Mouse (Mus musculus): ENCODE results near the gene Shisa7. TPM values are rescaled to one million over a fixed set of nuclear protein-coding genes. Genes with fewer than 3 reads are reported as not detected.
"Not testable (repeated sequence)": the region's sequence is repeated elsewhere in the genome, so short reads cannot be mapped to it uniquely, and the experiment has no call there.

Shisa7 gene
- polyA plus RNA-seq, 1 experiment from 2014 or later, result 4.0 TPM

DNA sequence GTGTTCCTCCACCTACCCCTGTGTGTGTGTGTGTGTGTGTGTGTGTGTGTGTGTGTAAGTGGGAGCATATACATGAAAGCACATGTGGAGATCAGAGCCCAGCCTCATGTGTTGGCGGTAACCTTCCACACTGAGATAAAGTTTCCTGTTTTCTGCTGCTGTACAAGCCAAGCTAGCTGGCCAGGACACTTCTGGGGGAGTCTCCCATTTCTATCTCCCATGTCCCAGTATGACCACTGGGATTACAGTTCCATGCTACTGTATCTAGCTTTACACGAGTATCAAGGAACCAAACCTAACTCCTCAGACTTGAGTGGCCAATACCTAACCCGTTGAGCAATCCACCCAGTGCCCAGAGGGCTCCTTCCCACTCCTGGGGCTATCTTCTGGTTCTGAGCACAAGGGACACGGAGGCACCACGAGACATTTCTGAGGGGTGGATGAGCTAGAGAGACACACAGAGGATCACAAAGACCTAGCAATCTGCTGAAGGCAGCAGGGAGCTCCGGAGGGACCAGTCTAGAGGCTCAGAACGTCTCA lies 19.1 kb upstream of the Shisa7 start:
- H3K27ac ChIP-seq, result no peak overlapping the region
- no peak overlapping the region for H3K4me3 ChIP-seq (replicated peaks)
- H3K4me2 ChIP-seq, result no peak overlapping the region
- WGBS, result 79% methylated on average over 7 of the region's 7 CpGs
- no peaks in the 10 kb centered on the region for H3K27me3 ChIP-seq
- H3K9me3 ChIP-seq, result no peaks in the 10 kb centered on the region
- no peaks in the 10 kb centered on the region for H3K36me3 ChIP-seq (replicated peaks)
- ATAC-seq (ENCODE audit: low FRiP score), result no peak
- H3K9ac ChIP-seq, result no peak overlapping the region
- H3K4me1 ChIP-seq, result peaks cover 10% of the 10 kb centered on the region

DNA sequence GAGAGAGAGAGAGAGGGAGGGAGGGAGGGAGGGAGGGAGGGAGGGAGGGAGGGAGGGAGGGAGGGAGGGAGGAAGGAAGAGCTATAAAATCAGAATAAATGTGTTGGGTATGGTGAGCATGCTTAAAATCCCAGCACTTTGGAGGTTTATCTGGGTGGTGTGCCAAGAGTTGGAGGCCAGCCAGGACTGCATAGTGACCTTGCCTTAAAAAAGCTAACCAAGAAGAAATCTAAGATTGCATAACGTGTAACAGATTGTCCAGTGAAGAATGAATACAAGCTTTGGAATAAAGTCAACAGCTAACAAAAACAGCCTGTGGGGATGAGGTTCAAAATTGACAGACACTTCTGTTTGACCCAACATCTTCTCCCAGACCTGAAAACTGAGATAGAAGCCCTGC lies 18.5 kb upstream of the Shisa7 start:
- WGBS, result 58% methylated on average over 1 of the region's 1 CpGs
- Histone ChIP-seq H3K9ac (no peak overlapping the region), H3K27ac (no peak overlapping the region), H3K36me3 (replicated peaks) (no peaks in the 10 kb centered on the region), H3K27me3 (no peaks in the 10 kb centered on the region), H3K4me3 (replicated peaks) (no peak overlapping the region), H3K4me1 (peaks cover 10% of the 10 kb centered on the region), H3K4me2 (no peak overlapping the region), H3K9me3 (no peaks in the 10 kb centered on the region)
- no peak for ATAC-seq (ENCODE audit: low FRiP score)

DNA sequence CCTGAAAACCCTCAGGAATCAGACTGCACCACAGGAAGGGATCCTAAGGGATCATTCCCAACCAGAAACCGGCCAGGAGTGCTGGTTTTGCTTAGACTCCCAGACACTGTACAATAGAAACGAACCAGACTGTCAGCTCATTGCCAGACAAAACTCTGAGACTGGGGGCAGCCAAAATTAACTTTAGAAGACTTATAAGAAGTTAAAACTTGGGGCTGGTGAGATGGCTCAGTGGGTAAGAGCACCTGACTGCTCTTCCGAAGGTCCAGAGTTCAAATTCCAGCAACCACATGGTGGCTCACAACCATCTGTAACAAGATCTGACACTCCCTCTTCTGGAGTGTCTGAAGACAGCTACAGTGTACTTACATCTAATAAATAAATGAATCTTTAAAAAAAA lies 16.4 kb upstream of the Shisa7 start:
- H3K4me1 ChIP-seq; ATAC-seq (ENCODE audit: low FRiP score); H3K36me3 ChIP-seq (replicated peaks); H3K9ac ChIP-seq; H3K4me2 ChIP-seq; H3K27ac ChIP-seq; H3K4me3 ChIP-seq (replicated peaks); H3K9me3 ChIP-seq; H3K27me3 ChIP-seq: not testable (repeated sequence)
- WGBS, result 74% methylated on average over 3 of the region's 3 CpGs

GRCm38 (mm10) chr7:4859418-4859978 lies 15.0 kb upstream of the Shisa7 start:
- WGBS, result 87% methylated on average over 12 of the region's 12 CpGs
- no peak overlapping the region for H3K27ac ChIP-seq

DNA sequence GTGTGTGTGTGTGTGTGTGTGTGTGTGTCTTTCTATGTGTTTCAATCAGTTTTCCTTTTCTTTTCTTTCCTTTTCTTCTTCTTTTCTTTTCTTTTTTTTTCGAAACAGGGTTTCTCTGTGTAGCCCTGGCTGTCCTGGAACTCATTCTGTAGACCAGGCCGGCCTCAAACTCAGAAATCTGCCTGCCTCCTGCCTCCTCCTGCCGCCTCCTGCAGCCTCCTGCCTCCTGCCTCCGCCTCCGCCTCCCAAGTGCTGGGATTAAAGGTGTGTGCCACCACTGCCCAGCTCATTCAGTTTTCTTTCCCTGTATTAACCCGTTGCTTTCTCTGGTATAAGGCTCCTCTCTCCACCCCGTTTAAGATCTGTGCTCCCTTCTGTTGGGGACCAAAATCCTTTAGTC lies 12.8 kb upstream of the Shisa7 start:
- H3K36me3 ChIP-seq (replicated peaks), result no peaks in the 10 kb centered on the region
- no peak overlapping the region for H3K4me3 ChIP-seq (replicated peaks)
- WGBS, result 56% methylated on average over 7 of the region's 7 CpGs
- H3K27ac ChIP-seq, result no peak overlapping the region
- no peaks in the 10 kb centered on the region for H3K4me1 ChIP-seq
- 0 out of 2 replicates have a peak, but pooled peaks cover 3% of the 10 kb centered on the region for H3K27me3 ChIP-seq
- no peak overlapping the region for H3K4me2 ChIP-seq
- no peaks in the 10 kb centered on the region for H3K9me3 ChIP-seq
- ATAC-seq (ENCODE audit: low FRiP score), result no peak
- no peak overlapping the region for H3K9ac ChIP-seq

More at GRCm38 (mm10) chr7:4859418-4859978, 15.0 kb upstream of the Shisa7 start:
- Histone ChIP-seq H3K27me3 (no peaks in the 10 kb centered on the region), H3K36me3 (replicated peaks) (no peaks in the 10 kb centered on the region), H3K4me2 (no peak overlapping the region), H3K9me3 (no peaks in the 10 kb centered on the region), H3K4me3 (replicated peaks) (no peak overlapping the region), H3K4me1 (no peaks in the 10 kb centered on the region), H3K9ac (no peak overlapping the region)
- no peak for ATAC-seq (ENCODE audit: low FRiP score)

GRCm38 (mm10) chr7:4856508-4856907 lies 12.0 kb upstream of the Shisa7 start:
- Histone ChIP-seq H3K4me1 (no peaks in the 10 kb centered on the region), H3K36me3 (replicated peaks) (no peaks in the 10 kb centered on the region), H3K9me3 (no peaks in the 10 kb centered on the region), H3K4me3 (replicated peaks) (no peak overlapping the region), H3K9ac (no peak overlapping the region), H3K27ac (no peak overlapping the region), H3K4me2 (no peak overlapping the region), H3K27me3 (0 out of 2 replicates have a peak, but pooled peaks cover 6% of the 10 kb centered on the region)
- 82% methylated on average over 9 of the region's 9 CpGs for WGBS
- ATAC-seq (ENCODE audit: low FRiP score), result no peak

GRCm38 (mm10) chr7:4853613-4854012 lies 9.1 kb upstream of the Shisa7 start:
- ATAC-seq (ENCODE audit: low FRiP score), result no peak
- Histone ChIP-seq H3K9ac (no peak overlapping the region), H3K27ac (no peak overlapping the region), H3K9me3 (no peaks in the 10 kb centered on the region), H3K4me2 (no peak overlapping the region), H3K36me3 (replicated peaks) (no peaks in the 10 kb centered on the region), H3K4me1 (no peaks in the 10 kb centered on the region), H3K27me3 (0 out of 2 replicates have a peak, but pooled peaks cover 9% of the 10 kb centered on the region), H3K4me3 (replicated peaks) (no peak overlapping the region)
- 88% methylated on average over 3 of the region's 3 CpGs for WGBS

- ATAC-seq (ENCODE audit: low FRiP score), result no peak
- no peak overlapping the region for H3K4me2 ChIP-seq
- no peak overlapping the region for H3K4me3 ChIP-seq (replicated peaks)
- WGBS, result 68% methylated on average over 8 of the region's 8 CpGs
- no peaks in the 10 kb centered on the region for H3K36me3 ChIP-seq (replicated peaks)
- peaks cover 14% of the 10 kb centered on the region; the same call in 1 of the 2 replicates for H3K27me3 ChIP-seq
- H3K9ac ChIP-seq, result no peak overlapping the region
- no peaks in the 10 kb centered on the region for H3K4me1 ChIP-seq
- no peaks in the 10 kb centered on the region for H3K9me3 ChIP-seq
- no peak overlapping the region for H3K27ac ChIP-seq
Measured at GRCm38 (mm10) chr7:4851315-4851688, 6.8 kb upstream of the Shisa7 start.

- H3K4me1 ChIP-seq, result no peaks in the 10 kb centered on the region
- H3K36me3 ChIP-seq (replicated peaks), result no peaks in the 10 kb centered on the region
- H3K4me3 ChIP-seq (replicated peaks), result no peak overlapping the region
- WGBS, result 82% methylated on average over 11 of the region's 11 CpGs
- ATAC-seq (ENCODE audit: low FRiP score), result no peak
- no peak overlapping the region for H3K9ac ChIP-seq
- no peak overlapping the region for H3K4me2 ChIP-seq
- no peak overlapping the region for H3K27ac ChIP-seq
- H3K27me3 ChIP-seq, result peaks cover 14% of the 10 kb centered on the region; the same call in 1 of the 2 replicates
- no peaks in the 10 kb centered on the region for H3K9me3 ChIP-seq
Measured at GRCm38 (mm10) chr7:4850621-4851314, 6.3 kb upstream of the Shisa7 start.

GRCm38 (mm10) chr7:4849372-4849771 lies 4.9 kb upstream of the Shisa7 start:
- no peak overlapping the region for H3K9ac ChIP-seq
- H3K4me2 ChIP-seq, result no peak overlapping the region
- peaks cover 22% of the 10 kb centered on the region for H3K27me3 ChIP-seq
- peaks cover 3% of the 10 kb centered on the region for H3K4me1 ChIP-seq
- H3K9me3 ChIP-seq, result no peaks in the 10 kb centered on the region
- no peak overlapping the region for H3K27ac ChIP-seq
- 68% methylated on average over 9 of the region's 9 CpGs for WGBS
- H3K36me3 ChIP-seq (replicated peaks), result no peaks in the 10 kb centered on the region
- H3K4me3 ChIP-seq (replicated peaks), result no peak overlapping the region
- ATAC-seq (ENCODE audit: low FRiP score), result no peak

DNA sequence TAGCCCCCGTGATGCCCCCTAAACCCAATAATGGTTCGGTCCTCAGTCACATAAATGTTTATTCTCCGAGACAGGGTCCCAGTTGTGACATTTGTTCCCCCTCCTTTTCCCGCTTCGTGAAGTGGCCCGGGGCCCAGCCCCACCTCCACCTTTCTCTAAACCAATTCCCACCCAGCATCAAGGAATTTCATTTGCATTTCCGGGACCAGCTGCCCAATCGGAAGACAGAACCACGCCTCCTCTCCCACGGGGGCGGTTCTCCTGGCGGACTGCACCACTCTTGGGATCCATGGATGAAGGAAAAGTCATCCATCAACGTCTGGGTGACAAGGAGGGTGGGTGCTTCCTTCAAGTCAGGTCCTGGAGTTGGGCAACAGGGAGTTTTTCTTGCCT lies 417 bp upstream of the Shisa7 start:
- under 1% methylated on average over 13 of the region's 13 CpGs for WGBS
- no peaks in the 10 kb centered on the region for H3K36me3 ChIP-seq (replicated peaks)
- ATAC-seq (ENCODE audit: low FRiP score), result peak; percentile 84
- peak overlapping the region; percentile 54 for H3K4me3 ChIP-seq (replicated peaks)
- peak overlapping the region; percentile 76 for H3K27ac ChIP-seq
- H3K4me1 ChIP-seq, result peaks cover 32% of the 10 kb centered on the region
- H3K9ac ChIP-seq, result peak overlapping the region; percentile 63; the same call in 1 of the 2 replicates
- peaks cover 43% of the 10 kb centered on the region for H3K27me3 ChIP-seq
- H3K9me3 ChIP-seq, result no peaks in the 10 kb centered on the region
- H3K4me2 ChIP-seq, result peak overlapping the region; percentile 97

- Histone ChIP-seq H3K4me3 (replicated peaks) (peak overlapping the region; percentile 54), H3K27ac (peak overlapping the region; percentile 76), H3K27me3 (peaks cover 45% of the 10 kb centered on the region), H3K36me3 (replicated peaks) (no peaks in the 10 kb centered on the region), H3K4me2 (peak overlapping the region; percentile 97), H3K9me3 (no peaks in the 10 kb centered on the region), H3K9ac (peak overlapping the region; percentile 63), H3K4me1 (peaks cover 32% of the 10 kb centered on the region)
- ATAC-seq (ENCODE audit: low FRiP score), result peak; percentile 60
- WGBS, result under 1% methylated on average over 34 of the region's 34 CpGs
Measured at GRCm38 (mm10) chr7:4843604-4844244, 772 bp downstream of the Shisa7 start.

Measured in forebrain, embryonic 12.5 days (tissue).